Mouse (Mus musculus): ENCODE results near the gene Lypd5.

- TF ChIP-seq CTCF (IDR thresholded peaks at IDR 0.05; ENCODE audit: insufficient read depth, low read depth, low read length) = no peak
- TF ChIP-seq POLR2A (IDR thresholded peaks at IDR 0.05; ENCODE audit: insufficient read depth, low read depth, low read length) = no peak
Observed at GRCm38 (mm10) chr7:24372786-24373185, 23.8 kb downstream of the Lypd5 start.

All from olfactory bulb, adult 2 months (tissue).